Comparison of ENCODE assay signal across 11 mouse cellular contexts in the genomic region with DNA sequence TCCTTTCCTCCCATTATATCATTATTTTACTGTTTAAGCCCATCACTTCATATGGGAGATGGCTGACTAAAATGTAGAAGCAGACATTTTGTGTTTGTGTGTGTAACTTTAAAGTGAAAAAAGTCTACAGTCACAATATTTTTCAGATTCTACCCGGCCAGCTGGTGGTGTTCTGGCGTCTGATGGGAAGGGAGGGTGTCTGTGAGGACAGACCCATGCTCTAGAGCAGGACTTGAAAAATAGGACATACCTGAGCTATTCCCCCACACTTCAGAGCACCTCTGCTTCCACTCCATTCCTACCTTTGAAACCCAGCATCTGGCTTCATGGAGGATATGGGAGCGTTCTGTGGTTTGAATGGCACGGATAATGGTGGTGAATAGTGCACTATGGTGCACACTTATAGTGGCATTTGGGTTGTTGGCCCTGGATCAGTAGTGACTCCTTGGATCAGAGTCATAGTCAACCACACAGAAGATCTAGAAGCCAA.
DNase-seq lines count a peak whose midpoint lies in the region; ATAC-seq and TF ChIP-seq lines count a peak whose summit lies in the region.
"Had no signal": no experiment of that assay in that cellular context is flagged by ENCODE, and none has a peak within 500 bp of the region (broad histone marks: within the 10 kb centered on the region; RNA-seq: fewer than 3 reads in every experiment).

No protein-coding gene starts in this region.

- peak overlapping the region; percentile 33 for H3K4me2 ChIP-seq in kidney, embryonic 16.5 days (replicated peaks; ENCODE audit: low read depth, low read length)
- no peak overlapping the region for H3K4me2 ChIP-seq in forebrain, postnatal 0 days (ENCODE audit: low read depth)
- H3K4me2 ChIP-seq in midbrain, embryonic 16.5 days (ENCODE audit: low read length), result no peak overlapping the region; the same call in 1 of the 2 replicates

- WGBS in kidney, embryonic 16.5 days, result 62% methylated on average over 4 of the region's 4 CpGs
- WGBS in forebrain, postnatal 0 days, result 77% methylated on average over 4 of the region's 4 CpGs
- 91% methylated on average over 4 of the region's 4 CpGs for WGBS in midbrain, embryonic 16.5 days

- no peaks in the 10 kb centered on the region for H3K36me3 ChIP-seq in kidney, embryonic 16.5 days (ENCODE audit: insufficient read depth, low read length)
- no peaks in the 10 kb centered on the region for H3K36me3 ChIP-seq in forebrain, postnatal 0 days (ENCODE audit: insufficient read depth)
- no peaks in the 10 kb centered on the region for H3K36me3 ChIP-seq in midbrain, embryonic 16.5 days (ENCODE audit: control insufficient read depth, insufficient read depth, low read length)
- H3K36me3 ChIP-seq: stomach, embryonic 15.5 days had no signal

- H3K27ac ChIP-seq in kidney, embryonic 16.5 days (ENCODE audit: low read length), result peak overlapping the region; percentile 79
- no peak overlapping the region for H3K27ac ChIP-seq in forebrain, postnatal 0 days (ENCODE audit: low read depth, low read length)
- peak overlapping the region; percentile 47; the same call in 1 of the 2 replicates for H3K27ac ChIP-seq in midbrain, embryonic 16.5 days (ENCODE audit: low read length)
- H3K27ac ChIP-seq: left cerebral cortex, adult 2 months had no signal

- H3K9me3 ChIP-seq in kidney, embryonic 16.5 days (ENCODE audit: low read length), result no peaks in the 10 kb centered on the region
- no peaks in the 10 kb centered on the region for H3K9me3 ChIP-seq in forebrain, postnatal 0 days (ENCODE audit: low read length)
- H3K9me3 ChIP-seq in midbrain, embryonic 16.5 days (replicated peaks; ENCODE audit: control insufficient read depth, low read length, poor library complexity, severe bottlenecking), result no peaks in the 10 kb centered on the region
- H3K9me3 ChIP-seq: stomach, embryonic 15.5 days had no signal

- intact Hi-C loops in heart, postnatal 14 days (cut with DNase I), result loop anchor here (5.0 kb wide), 1 partner anchor 65 kb away; no protein-coding TSS in a partner anchor

- peak; percentile 55 for DNase-seq in heart, adult 11 months
- DNase-seq in heart, postnatal 14 days, result no peak
- DNase-seq in kidney, adult 11 months, result no peak
- no peak for DNase-seq in forebrain, postnatal 0 days
- no peak for DNase-seq in c-Kit-positive CD71-positive TER-119-positive erythroid progenitor cells, embryonic 14.5 days (ENCODE audit: low spot score)
- DNase-seq in urinary bladder, postnatal 4 days (ENCODE audit: low spot score in 2 of 2), result no peak
- DNase-seq: B cell, adult 2 months had no signal

- no peak overlapping the region for H3K4me3 ChIP-seq in kidney, embryonic 16.5 days (ENCODE audit: low read length)
- no peak overlapping the region for H3K4me3 ChIP-seq in forebrain, postnatal 0 days (ENCODE audit: low read depth, low read length)
- no peak overlapping the region for H3K4me3 ChIP-seq in midbrain, embryonic 16.5 days (ENCODE audit: low read depth, low read length)
- H3K4me3 ChIP-seq: left cerebral cortex, adult 2 months; stomach, embryonic 15.5 days had no signal

- no peaks in the 10 kb centered on the region for H3K27me3 ChIP-seq in kidney, embryonic 16.5 days (ENCODE audit: insufficient read depth, low read length)
- H3K27me3 ChIP-seq in forebrain, postnatal 0 days (ENCODE audit: insufficient read depth, low read length), result no peaks in the 10 kb centered on the region
- no peaks in the 10 kb centered on the region for H3K27me3 ChIP-seq in midbrain, embryonic 16.5 days (ENCODE audit: control insufficient read depth, insufficient read depth, low read depth, low read length)
- H3K27me3 ChIP-seq: stomach, embryonic 15.5 days had no signal

- no peak overlapping the region for H3K9ac ChIP-seq in kidney, embryonic 16.5 days (replicated peaks; ENCODE audit: low read length)
- no peak overlapping the region for H3K9ac ChIP-seq in forebrain, postnatal 0 days
- H3K9ac ChIP-seq in midbrain, embryonic 16.5 days (ENCODE audit: low read depth, low read length), result no peak overlapping the region
- H3K9ac ChIP-seq: stomach, embryonic 15.5 days had no signal

- TF ChIP-seq CTCF in forebrain, postnatal 0 days (IDR thresholded peaks at IDR 0.05; ENCODE audit: low read depth), result no peak

- no peak for ATAC-seq in kidney, embryonic 16.5 days (ENCODE audit: low FRiP score, low TSS enrichment)
- ATAC-seq in forebrain, postnatal 0 days, result 0 out of 2 replicates have a peak, but pooled peaks have one; percentile 3
- ATAC-seq in midbrain, embryonic 16.5 days, result no peak

- peaks cover 28% of the 10 kb centered on the region for H3K4me1 ChIP-seq in kidney, embryonic 16.5 days (ENCODE audit: insufficient read depth, low read length)
- H3K4me1 ChIP-seq in forebrain, postnatal 0 days (ENCODE audit: insufficient read depth), result no peaks in the 10 kb centered on the region
- H3K4me1 ChIP-seq in midbrain, embryonic 16.5 days (ENCODE audit: control insufficient read depth, insufficient read depth, low read length), result peaks cover 4% of the 10 kb centered on the region; the same call in 1 of the 2 replicates
